Mouse (Mus musculus): ENCODE results near the gene Eif2ak1. TPM values are rescaled to one million over a fixed set of nuclear protein-coding genes. Genes with fewer than 3 reads are reported as not detected.

The Eif2ak1 gene
- total and polyA plus RNA-seq, 3 experiments = 11.9 to 26.7 (median 13.4) TPM

DNA sequence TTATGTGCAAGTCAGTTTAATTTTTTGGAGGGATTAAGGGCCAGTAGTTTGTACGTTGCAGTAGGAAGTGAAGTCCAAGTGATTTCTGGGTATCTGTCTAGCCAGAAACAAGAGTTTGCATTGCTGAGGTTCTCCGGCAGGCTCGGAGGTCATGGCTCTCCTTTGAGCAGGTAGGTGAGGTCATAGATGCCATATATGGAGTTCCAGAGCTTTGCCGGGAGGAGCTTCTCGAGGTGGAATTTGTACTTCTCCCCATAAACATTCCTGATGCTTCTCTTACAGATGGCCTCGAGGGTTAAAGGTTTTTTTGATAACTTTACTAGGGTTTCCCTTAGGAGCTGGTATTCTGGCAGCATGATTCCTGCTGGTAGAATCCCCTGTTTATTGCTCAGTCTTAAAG is 73.2 kb downstream of the Eif2ak1 start:
- H3K27me3 ChIP-seq (replicated peaks) = no peaks in the 10 kb centered on the region
- H3K9ac ChIP-seq (ENCODE audit: insufficient read depth, low read depth) = no peak overlapping the region
- DNase-seq (ENCODE audit: extremely low read depth) = no peak
- TF ChIP-seq ETS1 (conservative IDR thresholded peaks at IDR 0.05; ENCODE audit: low read depth, low read length) (no peak), POLR2AphosphoS2 (IDR thresholded peaks at IDR 0.05; ENCODE audit: low read depth, low read length) (no peak), UBTF (IDR thresholded peaks at IDR 0.05; ENCODE audit: low read depth, low read length) (no peak), MXI1 (IDR thresholded peaks at IDR 0.05; ENCODE audit: low read depth, low read length) (no peak), EP300 (IDR thresholded peaks at IDR 0.05; ENCODE audit: low read length) (no peak), E2F4 (IDR thresholded peaks at IDR 0.05; ENCODE audit: insufficient replicate concordance, low read depth, low read length) (no peak), HCFC1 (IDR thresholded peaks at IDR 0.05; ENCODE audit: low read depth, low read length) (no peak), GABPA (IDR thresholded peaks at IDR 0.05; ENCODE audit: insufficient replicate concordance, low read depth, low read length) (no peak), TCF12 (IDR thresholded peaks at IDR 0.05; ENCODE audit: low read depth, low read length) (no peak), BHLHE40 (IDR thresholded peaks at IDR 0.05; ENCODE audit: low read depth, low read length) (no peak), KAT2A (IDR thresholded peaks at IDR 0.05; ENCODE audit: insufficient replicate concordance, low read length) (no peak), CTCF (conservative IDR thresholded peaks at IDR 0.05 in 1 of 2, IDR thresholded peaks at IDR 0.05 in 1 of 2; ENCODE audit: low read depth in 2 of 2, low read length in 2 of 2) (no peak), IRF4 (IDR thresholded peaks at IDR 0.05; ENCODE audit: low read depth, low read length) (no peak), ZC3H11A (IDR thresholded peaks at IDR 0.05; ENCODE audit: low read depth, low read length) (no peak), MAZ (IDR thresholded peaks at IDR 0.05; ENCODE audit: low read depth, low read length) (no peak), USF1 (IDR thresholded peaks at IDR 0.05; ENCODE audit: low read depth, low read length) (no peak), ZNF384 (IDR thresholded peaks at IDR 0.05; ENCODE audit: low read depth, low read length) (no peak), ELF1 (IDR thresholded peaks at IDR 0.05; ENCODE audit: low read depth, low read length) (no peak), CHD1 (IDR thresholded peaks at IDR 0.05; ENCODE audit: low read depth, low read length) (no peak)
- no peak overlapping the region for H3K4me3 ChIP-seq (replicated peaks in 1 of 3; ENCODE audit: low read depth in 2 of 3, low read length in 2 of 3, poor library complexity in 1 of 3)
- H3K4me2 ChIP-seq (ENCODE audit: insufficient read depth, low read depth, poor library complexity, severe bottlenecking) = no peak overlapping the region
- in situ Hi-C loops (cut with MboI; ENCODE audit: low pct_ligation_motif_present, low pct_unique_long_range_greater_than_20kb, low sequenced_read_pairs) (no loop called here), dilution Hi-C loops (cut with MboI; ENCODE audit: extremely low pct_ligation_motif_present, extremely low pct_unique_long_range_greater_than_20kb, low sequenced_read_pairs) (no loop called here)
- H3K9me3 ChIP-seq (replicated peaks; ENCODE audit: low read length) = peaks cover 5% of the 10 kb centered on the region
- no peaks in the 10 kb centered on the region for H3K4me1 ChIP-seq (ENCODE audit: control insufficient read depth in 1 of 2, insufficient read depth in 2 of 2)
- no peak overlapping the region for H3K27ac ChIP-seq (ENCODE audit: insufficient read depth, low read depth)
- no peaks in the 10 kb centered on the region for H3K79me2 ChIP-seq (replicated peaks; ENCODE audit: control insufficient read depth, extremely low read depth, insufficient read depth, poor library complexity, severe bottlenecking)
- peaks cover 50 to 92% of the 10 kb centered on the region in 2 experiments for H3K36me3 ChIP-seq (replicated peaks in 1 of 2; ENCODE audit: control insufficient read depth in 1 of 2, insufficient read depth in 1 of 2, low read length in 1 of 2)

DNA sequence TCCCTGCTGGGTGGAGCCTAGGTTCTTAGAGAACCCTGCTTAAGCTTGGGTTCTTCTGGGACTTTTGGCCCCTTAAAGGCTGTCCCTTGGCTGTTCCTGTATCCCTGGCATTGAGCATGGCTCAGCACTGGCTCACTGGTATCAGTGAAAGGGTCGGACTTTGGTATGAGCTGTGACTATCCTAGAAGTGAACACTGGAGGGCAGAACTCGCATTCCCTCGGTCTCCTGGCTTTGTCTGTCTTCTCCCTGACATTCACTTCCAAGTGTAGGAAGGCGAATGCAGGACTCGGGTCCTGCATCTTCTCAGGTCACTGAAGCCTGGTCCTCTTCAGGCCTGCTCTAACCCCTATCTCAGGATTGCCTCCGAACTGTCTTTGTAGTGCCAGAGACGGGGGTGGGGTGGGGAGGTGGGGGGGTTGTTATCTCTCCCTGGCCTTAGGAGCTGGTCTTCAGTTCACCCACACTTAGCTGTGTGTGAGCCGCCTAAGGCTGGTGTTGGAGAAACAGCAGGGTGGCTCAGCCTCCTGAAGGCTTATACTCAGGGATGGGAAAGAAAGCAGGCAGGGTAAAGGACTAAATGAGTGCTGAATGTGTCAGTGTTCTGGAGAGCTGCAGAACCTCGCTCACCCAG is 74.8 kb downstream of the Eif2ak1 start:
- no peaks in the 10 kb centered on the region for H3K4me1 ChIP-seq (ENCODE audit: control insufficient read depth in 1 of 2, insufficient read depth in 2 of 2)
- DNase-seq (ENCODE audit: extremely low read depth) = no peak
- H3K27me3 ChIP-seq (replicated peaks) = no peaks in the 10 kb centered on the region
- H3K4me2 ChIP-seq (ENCODE audit: insufficient read depth, low read depth, poor library complexity, severe bottlenecking) = no peak overlapping the region
- H3K4me3 ChIP-seq (replicated peaks in 1 of 3; ENCODE audit: low read depth in 2 of 3, low read length in 2 of 3, poor library complexity in 1 of 3) = no peak overlapping the region
- H3K9ac ChIP-seq (ENCODE audit: insufficient read depth, low read depth) = no peak overlapping the region
- dilution Hi-C loops (cut with MboI; ENCODE audit: extremely low pct_ligation_motif_present, extremely low pct_unique_long_range_greater_than_20kb, low sequenced_read_pairs) (no loop called here), in situ Hi-C loops (cut with MboI; ENCODE audit: low pct_ligation_motif_present, low pct_unique_long_range_greater_than_20kb, low sequenced_read_pairs) (no loop called here)
- TF ChIP-seq JUN (IDR thresholded peaks at IDR 0.05; ENCODE audit: insufficient read depth, low read depth, low read length) (no peak), RCOR1 (conservative IDR thresholded peaks at IDR 0.05; ENCODE audit: low read depth, low read length) (no peak), NELFE (IDR thresholded peaks at IDR 0.05; ENCODE audit: low read depth, low read length) (no peak)
- H3K36me3 ChIP-seq (replicated peaks in 1 of 2; ENCODE audit: control insufficient read depth in 1 of 2, insufficient read depth in 1 of 2, low read length in 1 of 2) = peaks cover 40 to 88% of the 10 kb centered on the region in 2 experiments
- H3K27ac ChIP-seq (ENCODE audit: insufficient read depth, low read depth) = no peak overlapping the region
- no peaks in the 10 kb centered on the region for H3K9me3 ChIP-seq (replicated peaks; ENCODE audit: low read length)
- H3K79me2 ChIP-seq (replicated peaks; ENCODE audit: control insufficient read depth, extremely low read depth, insufficient read depth, poor library complexity, severe bottlenecking) = no peaks in the 10 kb centered on the region
